Mouse (Mus musculus): ENCODE measurements around the gene Anapc16. TPM values are rescaled to one million over a fixed set of nuclear protein-coding genes. Genes with fewer than 3 reads are reported as not detected.

Gene Anapc16
- polyA plus RNA-seq, 1 experiment from 2014 or later = 111 TPM

DNA sequence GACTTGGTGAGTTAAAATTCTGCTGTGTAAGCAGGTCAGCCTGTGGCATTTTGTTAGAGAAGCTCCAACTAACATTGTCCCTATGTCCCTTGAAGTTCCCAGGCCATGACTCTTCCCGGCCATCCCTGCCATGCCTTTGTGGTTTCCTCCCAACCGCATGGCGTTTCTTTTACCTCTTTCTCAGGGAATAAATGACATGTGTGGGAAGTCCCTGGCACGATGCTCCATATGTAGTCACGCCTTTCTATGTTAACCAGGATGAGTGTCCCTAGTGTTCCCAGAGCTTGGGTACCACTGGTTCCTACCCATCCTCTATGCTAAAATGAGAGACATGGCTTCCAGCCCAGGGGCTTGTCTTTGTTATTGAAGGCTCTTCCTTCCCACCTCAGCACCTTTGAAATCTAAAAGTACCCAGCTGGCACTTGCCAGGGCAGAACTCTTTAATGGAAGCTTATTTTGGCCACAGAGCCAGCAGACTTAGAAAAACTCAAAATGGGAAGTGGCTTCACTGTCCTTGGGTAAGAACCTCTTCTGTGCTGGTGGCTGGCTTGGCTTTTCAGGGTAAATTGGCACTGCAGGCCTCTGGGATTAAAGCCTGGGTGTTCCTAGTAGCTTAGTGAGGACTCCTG, 25.1 kb downstream of the Anapc16 start:
- WGBS = 91% methylated on average over 5 of the region's 5 CpGs
- H3K27ac ChIP-seq (replicated peaks) = peak overlapping the region; percentile 66
- no peak overlapping the region for H3K4me3 ChIP-seq
- peaks cover 6% of the 10 kb centered on the region; the same call in 1 of the 2 replicates for H3K36me3 ChIP-seq
- H3K4me1 ChIP-seq = peaks cover 50% of the 10 kb centered on the region
- no peak for DNase-seq (ENCODE audit: low spot score)
- no peaks in the 10 kb centered on the region for H3K9me3 ChIP-seq (replicated peaks)
- no peaks in the 10 kb centered on the region; the same call in 1 of the 2 replicates for H3K27me3 ChIP-seq (ENCODE audit: low read depth, poor library complexity, severe bottlenecking)

DNA sequence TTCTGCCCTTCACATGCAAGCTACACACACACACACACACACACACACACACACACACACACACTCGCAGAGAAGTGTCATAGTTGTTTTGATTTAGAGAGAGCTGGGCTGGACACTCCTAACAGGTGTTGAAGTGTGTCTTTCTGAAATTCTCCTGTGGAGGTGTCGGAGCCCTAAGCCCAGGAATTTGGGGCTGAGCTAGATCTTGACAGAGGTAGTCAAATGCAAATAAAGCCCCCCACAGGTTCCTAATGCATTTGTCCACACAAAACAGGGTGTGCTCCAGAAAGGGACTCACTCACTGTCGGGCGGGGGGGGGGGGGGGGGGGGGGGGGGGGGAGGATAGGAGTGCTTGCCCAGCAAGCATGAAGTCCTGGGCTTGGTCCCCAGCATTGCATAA, 25.8 kb downstream of the Anapc16 start:
- H3K4me1 ChIP-seq = peaks cover 57% of the 10 kb centered on the region
- 61% methylated on average over 2 of the region's 4 CpGs for WGBS
- no peak overlapping the region for H3K4me3 ChIP-seq
- no peaks in the 10 kb centered on the region for H3K9me3 ChIP-seq (replicated peaks)
- H3K27me3 ChIP-seq (ENCODE audit: low read depth, poor library complexity, severe bottlenecking) = no peaks in the 10 kb centered on the region; the same call in 1 of the 2 replicates
- H3K36me3 ChIP-seq = peaks cover 6% of the 10 kb centered on the region; the same call in 1 of the 2 replicates
- DNase-seq (ENCODE audit: low spot score) = no peak
- no peak overlapping the region for H3K27ac ChIP-seq (replicated peaks)

GRCm38 (mm10) chr10:59974786-59975185, 28.1 kb downstream of the Anapc16 start:
- Histone ChIP-seq H3K4me3 (no peak overlapping the region), H3K27ac (replicated peaks) (peak overlapping the region; percentile 78), H3K27me3 (ENCODE audit: low read depth, poor library complexity, severe bottlenecking) (peaks cover 15% of the 10 kb centered on the region), H3K36me3 (no peaks in the 10 kb centered on the region), H3K4me1 (peaks cover 71% of the 10 kb centered on the region), H3K9me3 (replicated peaks) (no peaks in the 10 kb centered on the region)
- WGBS = 86% methylated on average over 3 of the region's 3 CpGs
- no peak for DNase-seq (ENCODE audit: low spot score)

GRCm38 (mm10) chr10:59974191-59974664, 28.7 kb downstream of the Anapc16 start:
- DNase-seq (ENCODE audit: low spot score) = peak; percentile 35
- Histone ChIP-seq H3K4me3 (no peak overlapping the region; the same call in 1 of the 2 replicates), H3K36me3 (no peaks in the 10 kb centered on the region), H3K27ac (replicated peaks) (peak overlapping the region; percentile 78), H3K27me3 (ENCODE audit: low read depth, poor library complexity, severe bottlenecking) (peaks cover 15% of the 10 kb centered on the region), H3K4me1 (peaks cover 70% of the 10 kb centered on the region), H3K9me3 (replicated peaks) (no peaks in the 10 kb centered on the region)
- 25% methylated on average over 6 of the region's 6 CpGs for WGBS

GRCm38 (mm10) chr10:59973400-59973799, 29.5 kb downstream of the Anapc16 start:
- Histone ChIP-seq H3K27ac (replicated peaks) (0 out of 2 replicates have a peak overlapping the region, but pooled peaks have one; percentile 34), H3K27me3 (ENCODE audit: low read depth, poor library complexity, severe bottlenecking) (peaks cover 15% of the 10 kb centered on the region), H3K4me3 (no peak overlapping the region), H3K4me1 (peaks cover 62% of the 10 kb centered on the region), H3K9me3 (replicated peaks) (no peaks in the 10 kb centered on the region), H3K36me3 (no peaks in the 10 kb centered on the region)
- WGBS = 83% methylated on average over 4 of the region's 4 CpGs
- DNase-seq (ENCODE audit: low spot score) = no peak

GRCm38 (mm10) chr10:59972999-59973398, 29.9 kb downstream of the Anapc16 start:
- no peak overlapping the region for H3K4me3 ChIP-seq
- DNase-seq (ENCODE audit: low spot score) = no peak
- peaks cover 15% of the 10 kb centered on the region for H3K27me3 ChIP-seq (ENCODE audit: low read depth, poor library complexity, severe bottlenecking)
- peaks cover 58% of the 10 kb centered on the region for H3K4me1 ChIP-seq
- no peak overlapping the region for H3K27ac ChIP-seq (replicated peaks)
- H3K9me3 ChIP-seq (replicated peaks) = no peaks in the 10 kb centered on the region
- WGBS = 85% methylated on average over 6 of the region's 6 CpGs
- H3K36me3 ChIP-seq = no peaks in the 10 kb centered on the region

GRCm38 (mm10) chr10:59972534-59972933, 30.4 kb downstream of the Anapc16 start:
- Histone ChIP-seq H3K9me3 (replicated peaks) (no peaks in the 10 kb centered on the region), H3K27ac (replicated peaks) (no peak overlapping the region), H3K27me3 (ENCODE audit: low read depth, poor library complexity, severe bottlenecking) (peaks cover 15% of the 10 kb centered on the region), H3K36me3 (no peaks in the 10 kb centered on the region), H3K4me3 (no peak overlapping the region), H3K4me1 (peaks cover 56% of the 10 kb centered on the region)
- WGBS = 81% methylated on average over 2 of the region's 2 CpGs
- no peak for DNase-seq (ENCODE audit: low spot score)

GRCm38 (mm10) chr10:59971813-59972212, 31.1 kb downstream of the Anapc16 start:
- H3K4me1 ChIP-seq = peaks cover 53% of the 10 kb centered on the region

DNA sequence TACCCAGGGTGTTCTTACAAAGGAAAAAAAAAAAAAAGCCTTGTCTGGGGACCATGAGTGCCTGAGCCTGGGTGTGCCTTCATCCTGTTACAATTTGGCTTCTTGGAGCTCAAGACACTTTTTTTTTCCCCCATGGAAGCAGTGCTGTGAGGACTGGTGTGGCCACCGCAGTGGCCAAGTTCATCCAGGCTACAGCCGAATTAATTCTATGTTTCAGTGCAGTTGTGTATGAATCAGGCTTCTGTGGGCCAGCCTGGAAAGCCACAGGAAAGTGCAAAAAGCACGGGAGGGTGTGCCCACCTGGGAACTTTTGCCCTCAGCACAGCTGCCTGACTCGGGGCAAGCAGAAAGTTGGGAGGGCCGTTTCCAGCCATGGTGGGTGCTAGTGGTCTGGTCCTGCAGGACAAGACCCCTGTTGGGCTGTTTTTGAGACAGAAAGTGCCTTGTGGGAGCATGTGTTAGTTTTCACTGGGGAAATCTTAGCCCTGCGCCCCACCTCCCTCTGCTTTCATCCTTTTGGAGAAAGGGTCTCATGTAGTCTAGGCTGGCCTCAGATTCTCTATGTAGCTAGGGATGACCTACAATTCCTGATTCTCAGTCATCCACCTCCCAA, 32.4 kb downstream of the Anapc16 start:
- Histone ChIP-seq H3K27me3 (ENCODE audit: low read depth, poor library complexity, severe bottlenecking) (peaks cover 15% of the 10 kb centered on the region), H3K36me3 (no peaks in the 10 kb centered on the region), H3K4me1 (peaks cover 57% of the 10 kb centered on the region), H3K4me3 (peak overlapping the region; percentile 63), H3K9me3 (replicated peaks) (0 out of 2 replicates have a peak, but pooled peaks cover 4% of the 10 kb centered on the region), H3K27ac (replicated peaks) (peak overlapping the region; percentile 95)
- DNase-seq (ENCODE audit: low spot score) = no peak
- whole genome bisulfite sequencing = 37% methylated on average over 6 of the region's 6 CpGs

More at GRCm38 (mm10) chr10:59971813-59972212, 31.1 kb downstream of the Anapc16 start:
- Histone ChIP-seq H3K4me3 (no peak overlapping the region), H3K36me3 (no peaks in the 10 kb centered on the region), H3K27me3 (ENCODE audit: low read depth, poor library complexity, severe bottlenecking) (peaks cover 15% of the 10 kb centered on the region), H3K27ac (replicated peaks) (no peak overlapping the region), H3K9me3 (replicated peaks) (0 out of 2 replicates have a peak, but pooled peaks cover 3% of the 10 kb centered on the region)
- WGBS = 90% methylated on average over 8 of the region's 8 CpGs
- DNase-seq (ENCODE audit: low spot score) = no peak

- Histone ChIP-seq H3K36me3 (no peaks in the 10 kb centered on the region), H3K27me3 (ENCODE audit: low read depth, poor library complexity, severe bottlenecking) (peaks cover 15% of the 10 kb centered on the region), H3K4me3 (peak overlapping the region; percentile 63), H3K9me3 (replicated peaks) (0 out of 2 replicates have a peak, but pooled peaks cover 4% of the 10 kb centered on the region), H3K4me1 (peaks cover 61% of the 10 kb centered on the region), H3K27ac (replicated peaks) (peak overlapping the region; percentile 95)
- peak; percentile 78 for DNase-seq (ENCODE audit: low spot score)
- WGBS = under 1% methylated on average over 25 of the region's 25 CpGs
These were observed 33.0 kb downstream of the Anapc16 start for GRCm38 (mm10) chr10:59969821-59970449.

DNA sequence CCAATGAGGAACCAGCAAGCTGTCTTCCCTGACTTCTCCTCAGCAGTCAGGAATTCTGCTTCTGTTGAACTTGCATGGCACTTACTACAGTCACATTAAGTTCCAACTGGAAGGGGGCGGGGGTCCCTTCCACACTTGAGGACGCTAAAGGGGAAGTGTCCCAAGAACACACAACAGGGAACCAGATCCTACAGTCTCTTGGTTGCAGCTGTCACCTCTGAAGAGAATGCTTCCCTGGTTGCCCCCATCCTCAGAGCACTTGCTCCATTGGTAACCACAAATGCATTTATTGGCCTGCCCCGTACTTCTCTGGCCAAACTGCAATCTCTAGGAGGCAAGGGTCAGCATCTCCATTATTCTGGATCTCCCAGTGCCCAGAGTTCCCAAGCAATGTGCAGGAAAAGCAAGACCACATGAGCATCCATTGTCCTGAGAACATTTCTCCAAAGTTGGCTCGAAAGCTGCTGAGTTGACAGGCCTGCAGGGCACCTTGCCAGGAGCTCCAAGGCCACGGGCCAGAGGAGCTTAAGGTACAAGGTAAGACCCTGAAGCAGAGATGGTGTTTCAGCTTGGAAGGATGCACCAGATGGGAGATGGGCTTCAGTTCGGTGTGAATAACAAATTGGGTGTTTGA, 35.5 kb downstream of the Anapc16 start:
- Histone ChIP-seq H3K27me3 (ENCODE audit: low read depth, poor library complexity, severe bottlenecking) (peaks cover 15% of the 10 kb centered on the region), H3K27ac (replicated peaks) (no peak overlapping the region)
- WGBS = 89% methylated on average over 6 of the region's 6 CpGs

GRCm38 (mm10) chr10:59966743-59967142, 36.2 kb downstream of the Anapc16 start:
- 0 out of 2 replicates have a peak, but pooled peaks cover 4% of the 10 kb centered on the region for H3K9me3 ChIP-seq (replicated peaks)
- no peak overlapping the region for H3K27ac ChIP-seq (replicated peaks)
- peaks cover 12% of the 10 kb centered on the region for H3K27me3 ChIP-seq (ENCODE audit: low read depth, poor library complexity, severe bottlenecking)
- H3K4me3 ChIP-seq = no peak overlapping the region
- no peak for DNase-seq (ENCODE audit: low spot score)
- H3K36me3 ChIP-seq = no peaks in the 10 kb centered on the region
- 91% methylated on average over 6 of the region's 6 CpGs for WGBS
- H3K4me1 ChIP-seq = peaks cover 49% of the 10 kb centered on the region

More for the DNA sequence above, 35.5 kb downstream of the Anapc16 start:
- no peak for DNase-seq (ENCODE audit: low spot score)
- Histone ChIP-seq H3K4me3 (no peak overlapping the region), H3K36me3 (no peaks in the 10 kb centered on the region), H3K9me3 (replicated peaks) (0 out of 2 replicates have a peak, but pooled peaks cover 4% of the 10 kb centered on the region), H3K4me1 (peaks cover 52% of the 10 kb centered on the region)
